Mouse (Mus musculus): ENCODE measurements around the gene Kank4.
"Not testable (repeated sequence)": the region's sequence is repeated elsewhere in the genome, so short reads cannot be mapped to it uniquely, and the experiment has no call there.

DNA sequence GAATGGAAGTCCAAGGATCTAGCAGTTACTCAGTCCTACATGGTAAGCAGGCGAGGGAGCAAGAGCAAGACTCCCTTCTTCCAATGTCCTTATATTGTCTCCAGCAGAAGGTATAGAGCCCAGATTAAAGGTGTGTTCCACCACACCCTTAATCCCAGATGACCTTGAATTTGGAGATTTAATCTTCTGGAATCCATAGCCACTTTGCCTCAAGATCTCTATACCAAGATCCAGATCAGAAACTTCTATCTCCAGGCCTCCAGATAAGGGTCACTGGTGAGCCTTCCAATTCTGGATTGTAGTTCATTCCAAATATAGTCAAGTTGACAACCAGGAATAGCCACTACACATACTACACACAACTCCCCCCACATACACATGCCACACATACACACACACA lies 6.4 kb upstream of the Kank4 start, which contains the start of gene I0C0044D17Rik:
- not testable (repeated sequence) for TF ChIP-seq CTCF (IDR thresholded peaks at IDR 0.05; ENCODE audit: borderline replicate concordance, insufficient read depth, low read depth, low read length); POLR2A (IDR thresholded peaks at IDR 0.05; ENCODE audit: borderline replicate concordance, insufficient read depth, low read length)

Data from cerebellum, adult 2 months (tissue).